Mouse (Mus musculus) left cerebral cortex, postnatal 14 days (tissue): Measurements from ENCODE around the gene Ino80d. TPM values are rescaled to one million over a fixed set of nuclear protein-coding genes. Genes with fewer than 3 reads are reported as not detected.

Experiments used
- DNase-seq, 2 experiments: peaks; one replicate each; pipeline ENCODE4 v3.0.0; 2021 to 2022; ENCODE audit warnings: low spot score in 2 of 2, mixed read lengths in 1 of 2
- intact Hi-C: fragments of 180-260 bp; cut with DNase I; formaldehyde crosslinking; loops from one replicate; pipeline ENCODE4 v1.15.1; 2025
- total RNA-seq, 2 experiments: library from RNA; stranded (reverse); gene quantifications; 2 replicates each; pipeline ENCODE4 v1.2.3; 2021

Gene Ino80d
- total RNA-seq, 2 experiments from 2014 or later = 27.4 to 29.6 TPM

GRCm38 (mm10) chr1:63005013-63005646 lies 109.3 kb downstream of the Ino80d start:
- intact Hi-C loops = no loop called here
- DNase-seq = no peak

GRCm38 (mm10) chr1:63001874-63002273 lies 112.6 kb downstream of the Ino80d start:
- no peak for DNase-seq
- intact Hi-C loops = no loop called here

- intact Hi-C loops = no loop called here
Observed at GRCm38 (mm10) chr1:62993348-62993747, 121.1 kb downstream of the Ino80d start.

GRCm38 (mm10) chr1:62992648-62993047 lies 121.8 kb downstream of the Ino80d start:
- no peak for DNase-seq
- intact Hi-C loops = no loop called here

More at GRCm38 (mm10) chr1:62993348-62993747, 121.1 kb downstream of the Ino80d start:
- DNase-seq = no peak

- DNase-seq = no peak
- intact Hi-C loops = no loop called here
Observed at GRCm38 (mm10) chr1:62991021-62991420, 123.4 kb downstream of the Ino80d start.

GRCm38 (mm10) chr1:62987561-62987960 lies 126.9 kb downstream of the Ino80d start:
- intact Hi-C loops = no loop called here
- no peak for DNase-seq

GRCm38 (mm10) chr1:62986267-62986666 lies 128.2 kb downstream of the Ino80d start:
- intact Hi-C loops = no loop called here
- DNase-seq = peak; percentile 56 to 73

GRCm38 (mm10) chr1:62984566-62984965 lies 129.9 kb downstream of the Ino80d start:
- intact Hi-C loops = no loop called here
- DNase-seq = peak; percentile 19 to 52

- intact Hi-C loops = no loop called here
- DNase-seq = no peak
Observed at GRCm38 (mm10) chr1:62976742-62977141, 137.7 kb downstream of the Ino80d start.

- peak; percentile 19 to 31 for DNase-seq
- intact Hi-C loops = loop anchor here (10.0 kb wide), 2 partner anchors 182 to 1042 kb away; no protein-coding TSS in a partner anchor
Observed at GRCm38 (mm10) chr1:62966885-62967284, 147.6 kb downstream of the Ino80d start.

GRCm38 (mm10) chr1:62964291-62964690 lies 150.2 kb downstream of the Ino80d start:
- DNase-seq = peak; percentile 75 to 81

GRCm38 (mm10) chr1:62956942-62957645 lies 157.4 kb downstream of the Ino80d start:
- DNase-seq = no peak
- intact Hi-C loops = no loop called here

More at GRCm38 (mm10) chr1:62964291-62964690, 150.2 kb downstream of the Ino80d start:
- intact Hi-C loops = loop anchor here (2.0 to 10.0 kb wide), 3 partner anchors 179 to 1783 kb away; no protein-coding TSS in a partner anchor

- intact Hi-C loops = no loop called here
- DNase-seq = no peak
Observed at GRCm38 (mm10) chr1:62956526-62956925, 157.9 kb downstream of the Ino80d start.

- intact Hi-C loops = no loop called here
- no peak for DNase-seq
Observed at GRCm38 (mm10) chr1:62955340-62955739, 159.1 kb downstream of the Ino80d start.

GRCm38 (mm10) chr1:62953036-62953435 lies 161.4 kb downstream of the Ino80d start:
- intact Hi-C loops = no loop called here

GRCm38 (mm10) chr1:62952319-62952718 lies 162.1 kb downstream of the Ino80d start:
- intact Hi-C loops = no loop called here
- DNase-seq = no peak

More at GRCm38 (mm10) chr1:62953036-62953435, 161.4 kb downstream of the Ino80d start:
- DNase-seq = no peak

GRCm38 (mm10) chr1:62951067-62951809 lies 163.2 kb downstream of the Ino80d start:
- no peak for DNase-seq
- intact Hi-C loops = no loop called here

GRCm38 (mm10) chr1:62950526-62950925 lies 163.9 kb downstream of the Ino80d start:
- no peak for DNase-seq
- intact Hi-C loops = no loop called here

GRCm38 (mm10) chr1:62947807-62948206 lies 166.7 kb downstream of the Ino80d start:
- intact Hi-C loops = no loop called here
- DNase-seq = no peak

- intact Hi-C loops = no loop called here
- peak in 1 of 2 experiments; percentile 23 for DNase-seq
Observed at GRCm38 (mm10) chr1:62946987-62947386, 167.5 kb downstream of the Ino80d start.
